Mouse (Mus musculus) midbrain, embryonic 14.5 days (tissue): ENCODE results near the gene Kif9. TPM values are rescaled to one million over a fixed set of nuclear protein-coding genes. Genes with fewer than 3 reads are reported as not detected.

Experiments used
- polyA plus RNA-seq: library from polyadenylated mRNA; unstranded; fragments of >200 nt; fragmentation: Nextera tagmentation; extraction: Ambion mirVana; gene quantifications from 2 replicates; pipeline ENCODE4 v1.2.1, GENCODE M21; 2014

Kif9 gene
- polyA plus RNA-seq, 1 experiment from 2014 or later = 3.4 TPM

Other genes with a start within 250 kb of the Kif9 start
- gene Cspg5, start 233.2 kb upstream of the Kif9 start, polyA plus RNA-seq = 105 and 178 TPM in 2 replicates
- gene Elp6, start 171.8 kb upstream of the Kif9 start, polyA plus RNA-seq = 43.4 and 43.5 TPM in 2 replicates
- 50.5 and 52.4 TPM in 2 replicates for gene Scap, start 143.7 kb upstream of the Kif9 start, polyA plus RNA-seq
- 22.1 and 22.4 TPM in 2 replicates for gene Ptpn23, start 68.7 kb upstream of the Kif9 start, polyA plus RNA-seq
- gene Ngp, start 57.2 kb upstream of the Kif9 start, polyA plus RNA-seq = 0.34 TPM in 1 of 2 replicates, not detected in the other
- gene Klhl18, start 264 bp upstream of the Kif9 start, polyA plus RNA-seq = 18.7 and 20.4 TPM in 2 replicates
- 49.8 and 58.1 TPM in 2 replicates for gene Setd2, start 55.6 kb downstream of the Kif9 start, polyA plus RNA-seq
- gene Nradd, start 147.5 kb downstream of the Kif9 start, polyA plus RNA-seq = 22.2 and 33.7 TPM in 2 replicates
- gene Nbeal2, start 177.2 kb downstream of the Kif9 start, polyA plus RNA-seq = 3.6 and 5.3 TPM in 2 replicates
- gene Ccdc12, start 179.5 kb downstream of the Kif9 start, polyA plus RNA-seq = 106 and 122 TPM in 2 replicates